In genomic region chr6:142040306-142041175, GRCm38 (mm10) we compare ENCODE assay signal across 9 mouse cellular contexts. TPM values are rescaled to one million over a fixed set of nuclear protein-coding genes. Genes with fewer than 3 reads are reported as not detected.
DNase-seq lines count a peak whose midpoint lies in the region; ATAC-seq and TF ChIP-seq lines count a peak whose summit lies in the region.
"Had no signal": no experiment of that assay in that cellular context is flagged by ENCODE, and none has a peak within 500 bp of the region (broad histone marks: within the 10 kb centered on the region; RNA-seq: fewer than 3 reads in every experiment).

No protein-coding gene starts in this region.

- no peak overlapping the region for H3K9ac ChIP-seq in liver, adult 2 months (ENCODE audit: low read depth, low read length)
- no peak overlapping the region for H3K9ac ChIP-seq in liver, embryonic 12.5 days
- H3K9ac ChIP-seq: limb, embryonic 15.5 days had no signal

- no peak for ATAC-seq in liver, embryonic 12.5 days

- H3K79me2 ChIP-seq in liver, adult 2 months (ENCODE audit: control insufficient read depth, insufficient read depth, low read length) = no peaks in the 10 kb centered on the region

- 0 out of 2 replicates have a peak, but pooled peaks have one; percentile 27 for TF ChIP-seq CTCF in liver, adult 2 months (IDR thresholded peaks at IDR 0.05; ENCODE audit: low read depth, low read length)

- H3K27me3 ChIP-seq in liver, adult 2 months (ENCODE audit: control insufficient read depth, insufficient read depth, low read length) = no peaks in the 10 kb centered on the region
- no peaks in the 10 kb centered on the region for H3K27me3 ChIP-seq in liver, embryonic 12.5 days (replicated peaks)
- H3K27me3 ChIP-seq: limb, embryonic 15.5 days had no signal

- H3K4me3 ChIP-seq in liver, adult 2 months (ENCODE audit: insufficient read depth, low read depth, low read length) = no peak overlapping the region
- no peak overlapping the region for H3K4me3 ChIP-seq in liver, embryonic 12.5 days
- H3K4me3 ChIP-seq: limb, embryonic 15.5 days had no signal

- no peaks in the 10 kb centered on the region for H3K36me3 ChIP-seq in liver, adult 2 months (ENCODE audit: control insufficient read depth, insufficient read depth, low read length)
- no peaks in the 10 kb centered on the region for H3K36me3 ChIP-seq in liver, embryonic 12.5 days
- H3K36me3 ChIP-seq: limb, embryonic 15.5 days had no signal

- 59% methylated on average over 16 of the region's 16 CpGs for WGBS in liver, adult 2 months
- WGBS in liver, embryonic 12.5 days (ENCODE audit: insufficient replicate concordance) = 51% methylated on average over 16 of the region's 16 CpGs

- H3K9me3 ChIP-seq in liver, embryonic 12.5 days (replicated peaks) = 0 out of 2 replicates have a peak, but pooled peaks cover 6% of the 10 kb centered on the region
- H3K9me3 ChIP-seq: limb, embryonic 15.5 days had no signal

- H3K4me2 ChIP-seq in liver, embryonic 12.5 days = no peak overlapping the region
- H3K4me2 ChIP-seq: limb, embryonic 15.5 days had no signal

- H3K27ac ChIP-seq in liver, adult 2 months (replicated peaks; ENCODE audit: insufficient read depth, low read depth, low read length) = no peak overlapping the region
- H3K27ac ChIP-seq in liver, embryonic 12.5 days = no peak overlapping the region
- H3K27ac ChIP-seq: limb, embryonic 15.5 days had no signal

- no peak for TF ChIP-seq POLR2A in liver, adult 2 months (IDR thresholded peaks at IDR 0.05; ENCODE audit: extremely low read depth, insufficient read depth, low read length)

- H3K4me1 ChIP-seq in liver, adult 2 months (ENCODE audit: control insufficient read depth, insufficient read depth, low read length) = peaks cover 3% of the 10 kb centered on the region; the same call in 1 of the 2 replicates
- no peaks in the 10 kb centered on the region for H3K4me1 ChIP-seq in liver, embryonic 12.5 days
- H3K4me1 ChIP-seq: limb, embryonic 15.5 days had no signal

- peak; percentile 76 for DNase-seq in liver, adult 2 months (ENCODE audit: extremely low read depth, low read depth, low spot score)
- peak; percentile 32 to 59 for DNase-seq in cerebellum, postnatal 14 days
- peak; percentile 39 for DNase-seq in heart, postnatal 4 days
- peak; percentile 53 to 65 for DNase-seq in kidney, postnatal 4 days
- DNase-seq in lung, postnatal 14 days = peak; percentile 13
- DNase-seq in right cerebral cortex, postnatal 14 days = peak; percentile 23
- no peak for DNase-seq in spleen, adult 18-20 months

RNA-seq across cellular contexts. Expression of gene Gm6614, which starts 29.3 kb away (rescaled TPM):
- 0.09 TPM in 1 of 2 replicates, not detected in the other for total RNA-seq in liver, adult 2 months (2014; rRNA removed)
- polyA plus RNA-seq in liver, adult 2 months (2012; rRNA removed) = not detected in 2 replicates
- polyA plus RNA-seq in liver, embryonic 12.5 days (2016; fragmentation: Nextera tagmentation; extraction: Ambion mirVana) = not detected in 2 replicates
- total RNA-seq in heart, postnatal 4 days (2021) = not detected
- polyA plus RNA-seq: limb, embryonic 15.5 days had no signal

Comparison
In these comparisons a context has a peak if more than half of its experiments do, and no peak if none do; other contexts are left out.
1. DNase-seq: peak in liver, adult 2 months (single experiment), cerebellum, postnatal 14 days (2 of 2), heart, postnatal 4 days (single experiment), kidney, postnatal 4 days (2 of 2), lung, postnatal 14 days (single experiment) and right cerebral cortex, postnatal 14 days (single experiment); none in spleen, adult 18-20 months (0 of 2).